Mouse (Mus musculus): ENCODE results near the gene Col2a1. TPM values are rescaled to one million over a fixed set of nuclear protein-coding genes. Genes with fewer than 3 reads are reported as not detected.

Col2a1 gene
- total and polyA plus RNA-seq, 2 experiments from 2014 or later, result 6.2 to 17.8 TPM

DNA sequence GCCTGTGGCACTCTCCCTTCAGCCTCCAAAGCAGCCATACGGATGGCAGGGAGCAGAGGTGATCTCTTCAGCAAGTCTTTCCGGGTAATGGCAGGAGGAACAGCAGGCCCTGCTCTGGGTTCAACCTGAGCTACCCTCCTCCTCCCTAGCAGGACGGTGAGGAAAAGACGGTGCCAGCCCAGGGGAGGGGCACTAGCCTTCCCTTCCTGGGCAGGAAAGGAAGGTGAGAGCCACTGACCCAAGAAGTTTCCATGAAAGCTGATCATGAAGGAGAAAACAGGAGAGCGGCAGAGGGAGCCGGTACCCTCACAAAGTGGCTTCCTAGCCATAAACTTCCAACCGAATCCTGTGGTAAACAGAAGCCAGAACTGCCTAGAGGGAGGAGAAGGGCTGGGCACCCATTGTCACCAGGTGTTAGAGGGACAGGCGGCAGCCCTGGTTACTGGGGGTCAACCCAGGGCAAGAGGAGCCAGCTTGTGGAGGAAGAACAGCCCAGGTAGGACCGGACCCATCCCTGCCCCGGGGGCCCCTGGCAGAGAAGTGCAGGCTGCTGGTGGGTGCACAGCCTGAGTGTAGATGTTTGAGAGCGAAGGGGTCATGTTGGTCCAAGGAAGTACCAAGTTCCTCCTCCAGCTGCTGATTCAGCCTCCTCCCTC is 59.4 kb downstream of the Col2a1 start:
- H3K27ac ChIP-seq (ENCODE audit: low read depth, low read length), result no peak overlapping the region
- TF ChIP-seq CTCF (IDR thresholded peaks at IDR 0.05), result no peak
- WGBS, result 87% methylated on average over 11 of the region's 11 CpGs
- H3K4me3 ChIP-seq (ENCODE audit: low read depth, low read length), result no peak overlapping the region
- no peaks in the 10 kb centered on the region for H3K27me3 ChIP-seq (ENCODE audit: insufficient read depth, low read length)
- H3K4me2 ChIP-seq (ENCODE audit: low read depth, low read length, poor library complexity, severe bottlenecking), result no peak overlapping the region
- H3K9ac ChIP-seq (replicated peaks; ENCODE audit: low read length, poor library complexity, severe bottlenecking), result no peak overlapping the region
- no peaks in the 10 kb centered on the region for H3K4me1 ChIP-seq (ENCODE audit: insufficient read depth, low read length)
- no peaks in the 10 kb centered on the region for H3K36me3 ChIP-seq (ENCODE audit: insufficient read depth, low read length)
- ATAC-seq (ENCODE audit: low FRiP score) (no peak), DNase-seq (ENCODE audit: low spot score) (no peak)
- no peaks in the 10 kb centered on the region for H3K9me3 ChIP-seq (ENCODE audit: low read length)

DNA sequence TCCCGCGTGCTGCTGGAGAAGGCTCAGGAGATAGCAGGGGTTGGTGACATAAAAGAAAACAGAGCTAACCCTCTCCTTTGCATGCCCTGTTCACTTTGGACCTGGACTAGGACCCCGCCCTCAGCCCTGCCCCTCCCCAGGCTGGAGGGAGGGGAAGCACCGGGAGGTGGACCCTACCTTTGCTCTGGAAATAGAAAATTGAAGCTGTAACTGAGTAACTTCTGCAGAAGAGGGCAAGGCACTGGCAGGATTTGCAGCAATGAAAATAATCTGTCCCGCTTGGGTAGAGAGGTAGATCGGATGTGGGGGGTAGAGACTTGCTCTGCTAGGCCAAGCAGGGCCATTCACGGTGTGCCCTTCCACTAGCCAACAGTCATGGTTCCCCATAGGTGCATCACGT is 61.1 kb downstream of the Col2a1 start:
- no peak for TF ChIP-seq CTCF (IDR thresholded peaks at IDR 0.05)
- ATAC-seq (ENCODE audit: low FRiP score), result no peak
- no peaks in the 10 kb centered on the region for H3K27me3 ChIP-seq (ENCODE audit: insufficient read depth, low read length)
- WGBS, result 92% methylated on average over 8 of the region's 8 CpGs
- H3K9me3 ChIP-seq (ENCODE audit: low read length), result no peaks in the 10 kb centered on the region
- no peak overlapping the region for H3K9ac ChIP-seq (replicated peaks; ENCODE audit: low read length, poor library complexity, severe bottlenecking)
- H3K4me1 ChIP-seq (ENCODE audit: insufficient read depth, low read length), result no peaks in the 10 kb centered on the region
- H3K4me2 ChIP-seq (ENCODE audit: low read depth, low read length, poor library complexity, severe bottlenecking), result no peak overlapping the region
- H3K27ac ChIP-seq (ENCODE audit: low read depth, low read length), result no peak overlapping the region
- no peak overlapping the region for H3K4me3 ChIP-seq (ENCODE audit: low read depth, low read length)
- no peak for DNase-seq (ENCODE audit: low spot score)
- no peaks in the 10 kb centered on the region for H3K36me3 ChIP-seq (ENCODE audit: insufficient read depth, low read length)

DNA sequence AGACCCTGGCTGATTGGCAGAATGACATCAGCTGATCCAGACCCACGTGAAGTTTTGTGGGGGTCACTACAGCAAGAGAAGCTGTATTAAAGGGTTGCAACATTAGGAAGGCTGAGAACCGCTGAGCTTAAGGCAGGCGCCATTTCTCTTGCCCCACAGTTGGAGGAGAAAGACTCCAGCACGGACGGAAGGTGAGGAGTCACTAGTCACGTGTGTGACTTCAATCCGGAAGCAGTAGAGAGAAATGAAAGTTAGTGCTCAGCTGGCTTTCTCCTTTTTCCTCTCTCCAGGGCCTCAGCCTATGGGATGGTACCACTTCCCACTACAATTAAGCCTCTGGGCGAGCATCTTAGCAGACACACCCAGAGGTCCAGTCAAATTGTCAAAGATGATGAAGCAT is 62.0 kb downstream of the Col2a1 start:
- H3K27ac ChIP-seq (ENCODE audit: low read depth, low read length), result no peak overlapping the region
- ATAC-seq (ENCODE audit: low FRiP score), result no peak
- no peaks in the 10 kb centered on the region for H3K27me3 ChIP-seq (ENCODE audit: insufficient read depth, low read length)
- 90% methylated on average over 8 of the region's 8 CpGs for WGBS
- H3K36me3 ChIP-seq (ENCODE audit: insufficient read depth, low read length), result no peaks in the 10 kb centered on the region
- H3K9ac ChIP-seq (replicated peaks; ENCODE audit: low read length, poor library complexity, severe bottlenecking), result no peak overlapping the region
- H3K9me3 ChIP-seq (ENCODE audit: low read length), result no peaks in the 10 kb centered on the region
- no peak overlapping the region for H3K4me2 ChIP-seq (ENCODE audit: low read depth, low read length, poor library complexity, severe bottlenecking)
- no peak for DNase-seq (ENCODE audit: low spot score)
- TF ChIP-seq CTCF (IDR thresholded peaks at IDR 0.05), result no peak
- no peak overlapping the region for H3K4me3 ChIP-seq (ENCODE audit: low read depth, low read length)
- no peaks in the 10 kb centered on the region for H3K4me1 ChIP-seq (ENCODE audit: insufficient read depth, low read length)

DNA sequence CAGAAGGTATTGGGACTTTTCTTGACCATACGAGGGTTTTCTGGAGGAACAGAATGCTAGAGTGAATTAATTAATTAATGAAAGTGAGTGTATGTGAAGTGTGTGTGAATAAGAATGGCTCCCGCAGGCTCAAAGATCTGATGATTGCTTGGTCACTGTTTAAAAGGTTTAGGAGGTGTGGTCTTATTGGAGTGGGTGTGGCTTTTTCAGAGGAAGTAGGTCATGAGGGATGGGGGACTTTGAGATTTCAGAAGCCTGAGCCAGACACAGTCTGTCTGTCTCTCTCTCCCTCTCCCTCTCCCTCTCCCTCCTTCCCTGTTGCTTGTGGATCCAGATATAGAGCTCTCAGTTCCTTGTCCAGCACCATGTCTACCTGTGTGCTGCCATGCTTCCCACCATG is 63.2 kb downstream of the Col2a1 start:
- Histone ChIP-seq H3K27ac (ENCODE audit: low read depth, low read length) (no peak overlapping the region), H3K9me3 (ENCODE audit: low read length) (no peaks in the 10 kb centered on the region), H3K4me1 (ENCODE audit: insufficient read depth, low read length) (no peaks in the 10 kb centered on the region), H3K9ac (replicated peaks; ENCODE audit: low read length, poor library complexity, severe bottlenecking) (no peak overlapping the region), H3K36me3 (ENCODE audit: insufficient read depth, low read length) (no peaks in the 10 kb centered on the region), H3K4me2 (ENCODE audit: low read depth, low read length, poor library complexity, severe bottlenecking) (no peak overlapping the region), H3K27me3 (ENCODE audit: insufficient read depth, low read length) (no peaks in the 10 kb centered on the region), H3K4me3 (ENCODE audit: low read depth, low read length) (no peak overlapping the region)
- WGBS, result 94% methylated on average over 2 of the region's 2 CpGs
- ATAC-seq (ENCODE audit: low FRiP score), result no peak
- TF ChIP-seq CTCF (IDR thresholded peaks at IDR 0.05), result no peak
- no peak for DNase-seq (ENCODE audit: low spot score)

DNA sequence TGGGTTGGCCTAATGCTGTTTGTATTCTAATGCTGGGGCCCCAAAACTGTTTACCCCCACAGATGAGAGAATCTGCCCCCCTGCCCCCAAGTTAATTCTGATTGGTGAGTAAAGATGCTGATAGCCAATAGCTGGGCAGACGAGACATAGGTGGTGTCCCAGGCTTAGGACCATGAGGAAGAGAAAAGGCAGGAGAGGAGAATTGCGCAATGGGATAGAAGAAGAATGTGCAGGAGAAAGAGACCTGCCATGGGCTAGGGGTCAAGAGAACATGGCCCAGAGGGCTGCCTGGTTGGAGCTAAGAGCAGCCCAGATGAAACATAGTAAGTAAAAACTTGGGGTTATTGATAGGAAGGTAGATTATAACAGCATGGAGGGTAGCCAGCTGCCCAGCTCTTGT is 64.4 kb downstream of the Col2a1 start:
- DNase-seq (ENCODE audit: low spot score) (no peak), ATAC-seq (ENCODE audit: low FRiP score) (no peak)
- Histone ChIP-seq H3K9ac (replicated peaks; ENCODE audit: low read length, poor library complexity, severe bottlenecking) (no peak overlapping the region), H3K4me1 (ENCODE audit: insufficient read depth, low read length) (no peaks in the 10 kb centered on the region), H3K27me3 (ENCODE audit: insufficient read depth, low read length) (no peaks in the 10 kb centered on the region), H3K4me3 (ENCODE audit: low read depth, low read length) (no peak overlapping the region), H3K9me3 (ENCODE audit: low read length) (no peaks in the 10 kb centered on the region), H3K36me3 (ENCODE audit: insufficient read depth, low read length) (no peaks in the 10 kb centered on the region), H3K27ac (ENCODE audit: low read depth, low read length) (no peak overlapping the region), H3K4me2 (ENCODE audit: low read depth, low read length, poor library complexity, severe bottlenecking) (no peak overlapping the region)
- 90% methylated on average over 2 of the region's 2 CpGs for WGBS
- TF ChIP-seq CTCF (IDR thresholded peaks at IDR 0.05), result no peak

DNA sequence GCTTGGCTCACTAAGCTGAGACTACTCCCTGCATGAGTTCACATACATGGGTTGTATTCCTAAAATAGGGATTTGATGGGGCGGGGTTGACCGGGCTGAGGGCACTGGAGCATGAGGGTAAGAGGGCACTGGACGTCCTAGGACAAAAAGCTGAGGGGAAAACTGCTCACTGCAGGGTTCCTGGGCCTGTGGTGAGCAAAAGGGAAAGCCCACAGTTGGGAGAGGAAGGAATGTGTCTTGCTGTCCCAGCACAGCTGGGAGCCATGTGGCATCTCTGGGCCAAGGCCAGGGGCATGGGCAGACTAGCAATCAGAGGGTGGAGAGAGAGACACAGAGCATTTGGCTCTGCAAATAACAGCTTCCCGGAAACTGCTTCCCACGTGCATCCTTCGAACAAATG is 65.9 kb downstream of the Col2a1 start:
- no peak for ATAC-seq (ENCODE audit: low FRiP score)
- no peak for DNase-seq (ENCODE audit: low spot score)
- Histone ChIP-seq H3K4me3 (ENCODE audit: low read depth, low read length) (no peak overlapping the region), H3K36me3 (ENCODE audit: insufficient read depth, low read length) (no peaks in the 10 kb centered on the region), H3K27ac (ENCODE audit: low read depth, low read length) (no peak overlapping the region), H3K27me3 (ENCODE audit: insufficient read depth, low read length) (no peaks in the 10 kb centered on the region), H3K4me2 (ENCODE audit: low read depth, low read length, poor library complexity, severe bottlenecking) (no peak overlapping the region), H3K9ac (replicated peaks; ENCODE audit: low read length, poor library complexity, severe bottlenecking) (no peak overlapping the region), H3K4me1 (ENCODE audit: insufficient read depth, low read length) (no peaks in the 10 kb centered on the region), H3K9me3 (ENCODE audit: low read length) (no peaks in the 10 kb centered on the region)
- TF ChIP-seq CTCF (IDR thresholded peaks at IDR 0.05), result no peak
- 45% methylated on average over 6 of the region's 6 CpGs for WGBS
